Mouse (Mus musculus) embryonic facial prominence, embryonic 12.5 days (tissue): ENCODE data around the gene Csf3. TPM values are rescaled to one million over a fixed set of nuclear protein-coding genes. Genes with fewer than 3 reads are reported as not detected.
A peak's percentile ranks its signal among the peaks of the same experiment; 100 is the strongest.
"Not testable (repeated sequence)": the region's sequence is repeated elsewhere in the genome, so short reads cannot be mapped to it uniquely, and the experiment has no call there.

Source experiments
- ATAC-seq: fragments of 200-750 bp; cut with Nextera tagmentation; 2 replicates; pipeline ENCODE4 v1.8.0; 2017; ENCODE audit not compliant: insufficient number of reproducible peaks, insufficient read depth, low FRiP score, low TSS enrichment
- H3K27ac ChIP-seq: fragments of 300-500 bp; sonication (generic); 2 replicates; pipeline ENCODE4 v1.5.1; 2016; ENCODE audit warnings: mild to moderate bottlenecking
- H3K27me3 ChIP-seq: fragments of 300-500 bp; sonication (generic); 2 replicates; pipeline ENCODE4 v1.6.1; 2016; ENCODE audit warnings: mild to moderate bottlenecking, moderate library complexity
- H3K36me3 ChIP-seq: fragments of 300-500 bp; sonication (generic); 2 replicates; pipeline ENCODE4 v1.6.1; 2016; ENCODE audit warnings: mild to moderate bottlenecking
- H3K4me1 ChIP-seq: fragments of 300-500 bp; sonication (generic); 2 replicates; pipeline ENCODE4 v1.6.1; 2016
- H3K4me2 ChIP-seq: fragments of 300-500 bp; sonication (generic); replicated peaks from 2 replicates; pipeline ENCODE4 v1.6.1; 2016; ENCODE audit warnings: mild to moderate bottlenecking, moderate library complexity
- H3K4me3 ChIP-seq: fragments of 300-500 bp; sonication (generic); 2 replicates; pipeline ENCODE4 v1.5.1; 2016; ENCODE audit warnings: mild to moderate bottlenecking
- H3K9ac ChIP-seq: fragments of 300-500 bp; sonication (generic); 2 replicates; pipeline ENCODE4 v1.6.1; 2016; ENCODE audit warnings: mild to moderate bottlenecking, moderate library complexity
- H3K9me3 ChIP-seq: fragments of 300-500 bp; sonication (generic); 2 replicates; pipeline ENCODE4 v1.6.1; 2016; ENCODE audit warnings: mild to moderate bottlenecking, moderate library complexity
- WGBS: fragments of 180-500 bp; shearing (Covaris S2); methylation state at CpG from one replicate; pipeline ENCODE4 v1.1.7; 2016; 5-methylcytosine and 5-hydroxymethylcytosine counted together
- polyA plus RNA-seq: library from polyadenylated mRNA; unstranded; fragments of >200 nt; fragmentation: Nextera tagmentation; extraction: Ambion mirVana; gene quantifications from 2 replicates; pipeline ENCODE4 v1.2.1, GENCODE M21; 2016

The Csf3 gene
- polyA plus RNA-seq, 1 experiment from 2014 or later: not detected

- Histone ChIP-seq H3K4me1 (no peaks in the 10 kb centered on the region), H3K27me3 (no peaks in the 10 kb centered on the region), H3K9ac (no peak overlapping the region), H3K36me3 (no peaks in the 10 kb centered on the region), H3K4me3 (no peak overlapping the region), H3K27ac (no peak overlapping the region), H3K9me3 (no peaks in the 10 kb centered on the region), H3K4me2 (no peak overlapping the region)
- ATAC-seq: no peak
- WGBS: 81% methylated on average over 3 of the region's 3 CpGs
These were observed 33.0 kb downstream of the Csf3 start for GRCm38 (mm10) chr11:98734020-98734419.

GRCm38 (mm10) chr11:98735111-98735510, 34.0 kb downstream of the Csf3 start:
- no peaks in the 10 kb centered on the region for H3K27me3 ChIP-seq

GRCm38 (mm10) chr11:98736176-98736575, 35.1 kb downstream of the Csf3 start:
- Histone ChIP-seq H3K4me1 (peaks cover 15% of the 10 kb centered on the region), H3K27ac (no peak overlapping the region), H3K4me2 (no peak overlapping the region), H3K36me3 (no peaks in the 10 kb centered on the region), H3K9me3 (no peaks in the 10 kb centered on the region), H3K27me3 (no peaks in the 10 kb centered on the region), H3K9ac (no peak overlapping the region), H3K4me3 (no peak overlapping the region)
- no peak for ATAC-seq
- WGBS: 91% methylated on average over 1 of the region's 1 CpGs

More at GRCm38 (mm10) chr11:98735111-98735510, 34.0 kb downstream of the Csf3 start:
- H3K4me1 ChIP-seq: peaks cover 5% of the 10 kb centered on the region
- H3K4me2 ChIP-seq: no peak overlapping the region
- H3K9me3 ChIP-seq: no peaks in the 10 kb centered on the region
- no peak for ATAC-seq
- H3K4me3 ChIP-seq: no peak overlapping the region
- 95% methylated on average over 4 of the region's 4 CpGs for WGBS
- no peak overlapping the region for H3K27ac ChIP-seq
- no peak overlapping the region for H3K9ac ChIP-seq
- no peaks in the 10 kb centered on the region for H3K36me3 ChIP-seq

- H3K27me3 ChIP-seq, ATAC-seq, H3K9ac ChIP-seq, H3K27ac ChIP-seq, H3K4me3 ChIP-seq, H3K36me3 ChIP-seq, H3K9me3 ChIP-seq, H3K4me2 ChIP-seq: not testable (repeated sequence)
- 96% methylated on average over 2 of the region's 2 CpGs for WGBS
- peaks cover 18% of the 10 kb centered on the region for H3K4me1 ChIP-seq
These were observed 36.2 kb downstream of the Csf3 start for GRCm38 (mm10) chr11:98737220-98737619.

GRCm38 (mm10) chr11:98738428-98738911, 37.4 kb downstream of the Csf3 start:
- Histone ChIP-seq H3K36me3 (no peaks in the 10 kb centered on the region), H3K4me3 (no peak overlapping the region), H3K27me3 (no peaks in the 10 kb centered on the region), H3K9me3 (no peaks in the 10 kb centered on the region), H3K27ac (no peak overlapping the region), H3K4me1 (peaks cover 29% of the 10 kb centered on the region), H3K4me2 (no peak overlapping the region), H3K9ac (no peak overlapping the region)
- 53% methylated on average over 4 of the region's 4 CpGs for WGBS
- ATAC-seq: no peak

- Histone ChIP-seq H3K4me1 (peaks cover 33% of the 10 kb centered on the region), H3K36me3 (no peaks in the 10 kb centered on the region), H3K27ac (no peak overlapping the region), H3K9me3 (no peaks in the 10 kb centered on the region), H3K9ac (no peak overlapping the region), H3K4me2 (no peak overlapping the region), H3K4me3 (no peak overlapping the region), H3K27me3 (no peaks in the 10 kb centered on the region)
- 70% methylated on average over 9 of the region's 9 CpGs for WGBS
- ATAC-seq: no peak
These were observed 37.9 kb downstream of the Csf3 start for GRCm38 (mm10) chr11:98738925-98739324.

GRCm38 (mm10) chr11:98740026-98740392, 38.9 kb downstream of the Csf3 start:
- WGBS: 9% methylated on average over 8 of the region's 8 CpGs
- peak overlapping the region; percentile 69 for H3K4me3 ChIP-seq
- peak overlapping the region; percentile 81 for H3K4me2 ChIP-seq
- 0 out of 2 replicates have a peak, but pooled peaks have one; percentile 26 for ATAC-seq
- H3K27me3 ChIP-seq: no peaks in the 10 kb centered on the region
- peaks cover 44% of the 10 kb centered on the region for H3K4me1 ChIP-seq
- H3K36me3 ChIP-seq: no peaks in the 10 kb centered on the region
- 0 out of 2 replicates have a peak overlapping the region, but pooled peaks have one; percentile 50 for H3K9ac ChIP-seq
- peak overlapping the region; percentile 86 for H3K27ac ChIP-seq
- H3K9me3 ChIP-seq: no peaks in the 10 kb centered on the region

GRCm38 (mm10) chr11:98740393-98741050, 39.5 kb downstream of the Csf3 start, which contains the start of gene Thra:
Gene Thra (plus strand): TSS chr11:98740638.
- WGBS: under 1% methylated on average over 22 of the region's 22 CpGs
- Histone ChIP-seq H3K4me3 (peak within 1 kb of the TSS; percentile 69), H3K27me3 (no peaks in the 10 kb centered on the region), H3K27ac (peak within 1 kb of the TSS; percentile 86), H3K4me2 (peak within 1 kb of the TSS; percentile 81), H3K4me1 (peaks cover 47% of the 10 kb centered on the region), H3K9me3 (no peaks in the 10 kb centered on the region), H3K36me3 (no peaks in the 10 kb centered on the region), H3K9ac (peak within 1 kb of the TSS; percentile 88)
- peak; percentile 29; the same call in 1 of the 2 replicates for ATAC-seq

- Histone ChIP-seq H3K9ac (peak overlapping the region; percentile 88), H3K4me2 (peak overlapping the region; percentile 81), H3K4me3 (peak overlapping the region; percentile 69), H3K27me3 (no peaks in the 10 kb centered on the region), H3K9me3 (no peaks in the 10 kb centered on the region), H3K27ac (peak overlapping the region; percentile 86), H3K4me1 (peaks cover 53% of the 10 kb centered on the region), H3K36me3 (no peaks in the 10 kb centered on the region)
- no peak for ATAC-seq
- WGBS: under 1% methylated on average over 17 of the region's 17 CpGs
These were observed 40.1 kb downstream of the Csf3 start for GRCm38 (mm10) chr11:98741051-98741620.

- Histone ChIP-seq H3K4me2 (peak overlapping the region; percentile 81), H3K4me1 (peaks cover 60% of the 10 kb centered on the region), H3K4me3 (peak overlapping the region; percentile 69), H3K27me3 (no peaks in the 10 kb centered on the region), H3K27ac (peak overlapping the region; percentile 73), H3K9me3 (no peaks in the 10 kb centered on the region), H3K9ac (peak overlapping the region; percentile 88), H3K36me3 (no peaks in the 10 kb centered on the region)
- ATAC-seq: peak; percentile 55
- under 1% methylated on average over 75 of the region's 86 CpGs for WGBS
These were observed 40.7 kb downstream of the Csf3 start for GRCm38 (mm10) chr11:98741622-98742396.

GRCm38 (mm10) chr11:98742397-98743291, 41.6 kb downstream of the Csf3 start:
- H3K4me1 ChIP-seq: peaks cover 68% of the 10 kb centered on the region
- 8% methylated on average over 21 of the region's 21 CpGs for WGBS
- H3K9me3 ChIP-seq: no peaks in the 10 kb centered on the region
- no peaks in the 10 kb centered on the region for H3K27me3 ChIP-seq
- no peak for ATAC-seq
- H3K36me3 ChIP-seq: no peaks in the 10 kb centered on the region
- peak overlapping the region; percentile 69 for H3K4me3 ChIP-seq
- peak overlapping the region; percentile 88 for H3K9ac ChIP-seq
- H3K4me2 ChIP-seq: peak overlapping the region; percentile 81
- H3K27ac ChIP-seq: peak overlapping the region; percentile 73
